Mouse (Mus musculus): ENCODE measurements around the gene Pmp22.

- TF ChIP-seq CTCF (IDR thresholded peaks at IDR 0.05; ENCODE audit: control insufficient read depth, insufficient read depth, low read length) (no peak), POLR2A (IDR thresholded peaks at IDR 0.05; ENCODE audit: borderline replicate concordance, control insufficient read depth, low read depth, low read length) (no peak)
Observed at GRCm38 (mm10) chr11:63175302-63175701, 46.5 kb downstream of the Pmp22 start.

Measured in bone marrow, adult 2 months (tissue).